Mouse (Mus musculus): ENCODE measurements at regions not wholly inside any gene's neighbourhood (a gene's known extent, or its start where the extent isn't known, plus 50 kb on each side); places are given as distances from the start of the nearest gene placed in this dataset.
"Not testable (repeated sequence)": the region's sequence is repeated elsewhere in the genome, so short reads cannot be mapped to it uniquely, and the experiment has no call there.

DNA sequence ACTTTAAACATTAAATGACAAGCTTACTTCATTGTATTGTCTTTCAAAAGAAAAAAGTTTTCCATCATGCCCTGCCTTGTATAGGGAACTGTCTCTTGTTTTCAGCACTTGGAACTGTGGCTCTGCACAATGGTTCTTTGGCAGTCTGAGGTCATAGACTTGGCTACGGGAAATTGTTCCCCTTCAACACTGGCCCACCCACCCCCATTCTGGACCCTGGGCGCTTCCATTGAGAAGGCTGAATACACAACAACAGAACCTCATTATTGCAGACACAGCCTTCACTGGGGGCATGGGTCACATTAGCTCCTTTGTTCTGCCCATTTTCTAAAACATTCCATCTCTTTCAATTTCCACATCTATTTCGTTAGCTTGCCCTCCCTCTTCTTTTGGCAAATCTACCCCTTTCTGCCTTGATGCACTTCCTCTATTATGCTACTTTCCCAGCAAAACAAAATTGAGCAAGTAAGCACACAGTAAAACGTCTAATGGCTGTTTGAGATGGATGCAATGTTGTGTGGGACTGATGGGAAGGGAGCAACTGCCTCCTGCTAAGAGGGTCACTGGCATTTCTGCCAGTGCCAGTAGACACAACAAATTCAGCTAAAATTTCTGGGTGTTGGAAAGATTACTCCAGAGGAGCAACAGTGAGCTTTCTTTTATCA lies 136.0 kb upstream of the Mad2l1 start:
- TF ChIP-seq POLR2A (IDR thresholded peaks at IDR 0.05; ENCODE audit: borderline replicate concordance, extremely low read depth, insufficient read depth, insufficient read length, poor library complexity, severe bottlenecking) (no peak), CTCF (IDR thresholded peaks at IDR 0.05; ENCODE audit: borderline replicate concordance, extremely low read depth, insufficient read depth, insufficient read length) (no peak)
- peak; percentile 95 for DNase-seq (ENCODE audit: low read depth)

DNA sequence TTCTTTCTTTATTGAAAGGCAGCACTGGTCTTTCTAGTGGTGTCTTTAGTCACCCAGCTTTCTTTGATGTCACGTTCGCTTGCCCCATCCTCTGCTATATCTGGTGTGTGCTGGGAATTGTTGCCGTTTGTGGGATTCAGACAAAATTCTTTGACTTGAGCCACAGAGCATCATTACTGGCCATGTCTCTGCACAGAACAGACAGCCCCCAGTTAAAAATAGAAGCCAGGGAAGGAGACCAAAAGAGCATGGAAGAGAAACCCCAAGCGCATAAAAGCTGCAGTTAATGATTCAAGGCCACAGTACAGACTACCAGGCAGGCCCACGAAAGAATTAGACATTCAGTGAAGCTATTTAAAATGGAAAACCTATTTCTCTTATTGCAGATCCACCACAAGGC lies 133.7 kb upstream of the Mad2l1 start:
- DNase-seq (ENCODE audit: low read depth): peak; percentile 50

DNA sequence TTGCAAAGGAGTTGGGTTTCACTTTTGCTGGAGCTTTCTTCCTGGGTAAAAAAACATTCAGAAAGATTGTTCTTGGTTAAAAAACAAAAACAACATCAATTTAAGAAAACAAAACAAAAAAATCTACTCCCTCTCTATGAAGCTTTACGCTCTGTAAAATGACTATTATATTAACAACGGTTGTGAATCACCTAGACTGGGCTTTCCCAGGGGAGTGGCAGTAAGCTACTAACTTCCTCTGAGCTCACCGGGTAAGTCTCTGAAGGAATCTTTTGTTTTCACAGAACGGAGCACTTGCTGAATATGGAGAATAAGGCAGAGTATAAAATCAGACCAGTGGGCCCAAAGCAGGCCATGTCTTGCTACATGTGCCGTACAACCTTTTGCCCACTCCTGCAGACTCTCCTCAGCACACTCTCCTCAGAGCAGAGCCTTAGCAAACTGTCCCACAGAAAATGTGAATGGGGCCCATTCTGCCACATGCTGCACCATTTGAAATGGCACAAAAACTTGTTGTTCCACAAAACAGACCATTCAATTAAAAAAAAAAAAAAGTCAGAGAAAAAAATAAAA lies 133.2 kb upstream of the Mad2l1 start:
- no peak for TF ChIP-seq POLR2A (IDR thresholded peaks at IDR 0.05; ENCODE audit: borderline replicate concordance, extremely low read depth, insufficient read depth, insufficient read length, poor library complexity, severe bottlenecking)
- no peak for TF ChIP-seq CTCF (IDR thresholded peaks at IDR 0.05; ENCODE audit: borderline replicate concordance, extremely low read depth, insufficient read depth, insufficient read length)
- DNase-seq (ENCODE audit: low read depth): peak; percentile 67

More for the DNA sequence above, 133.7 kb upstream of the Mad2l1 start:
- no peak for TF ChIP-seq POLR2A (IDR thresholded peaks at IDR 0.05; ENCODE audit: borderline replicate concordance, extremely low read depth, insufficient read depth, insufficient read length, poor library complexity, severe bottlenecking)
- no peak for TF ChIP-seq CTCF (IDR thresholded peaks at IDR 0.05; ENCODE audit: borderline replicate concordance, extremely low read depth, insufficient read depth, insufficient read length)

DNA sequence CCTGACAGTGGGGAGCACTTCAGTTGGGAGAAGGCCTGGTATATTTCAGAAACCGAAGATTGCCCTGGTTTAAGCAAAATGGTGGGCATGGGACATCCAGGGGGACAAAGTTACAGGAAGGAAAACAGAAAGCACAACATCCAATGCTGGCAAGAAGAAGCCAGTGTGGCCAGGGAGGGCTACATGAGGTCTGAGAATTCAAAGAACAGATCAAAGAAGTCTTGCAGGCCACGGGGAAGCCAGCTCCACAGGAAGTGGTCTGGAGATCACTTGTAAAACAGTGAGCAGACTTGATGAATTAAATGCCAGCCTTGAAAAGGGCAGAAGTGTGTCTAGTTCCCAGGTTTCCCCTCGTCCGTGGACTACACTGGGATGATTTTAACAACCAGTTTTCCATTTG lies 120.4 kb upstream of the Mad2l1 start:
- no peak for TF ChIP-seq POLR2A (IDR thresholded peaks at IDR 0.05; ENCODE audit: borderline replicate concordance, extremely low read depth, insufficient read depth, insufficient read length, poor library complexity, severe bottlenecking)
- TF ChIP-seq CTCF (IDR thresholded peaks at IDR 0.05; ENCODE audit: borderline replicate concordance, extremely low read depth, insufficient read depth, insufficient read length): no peak
- peak; percentile 13 for DNase-seq (ENCODE audit: low read depth)

DNA sequence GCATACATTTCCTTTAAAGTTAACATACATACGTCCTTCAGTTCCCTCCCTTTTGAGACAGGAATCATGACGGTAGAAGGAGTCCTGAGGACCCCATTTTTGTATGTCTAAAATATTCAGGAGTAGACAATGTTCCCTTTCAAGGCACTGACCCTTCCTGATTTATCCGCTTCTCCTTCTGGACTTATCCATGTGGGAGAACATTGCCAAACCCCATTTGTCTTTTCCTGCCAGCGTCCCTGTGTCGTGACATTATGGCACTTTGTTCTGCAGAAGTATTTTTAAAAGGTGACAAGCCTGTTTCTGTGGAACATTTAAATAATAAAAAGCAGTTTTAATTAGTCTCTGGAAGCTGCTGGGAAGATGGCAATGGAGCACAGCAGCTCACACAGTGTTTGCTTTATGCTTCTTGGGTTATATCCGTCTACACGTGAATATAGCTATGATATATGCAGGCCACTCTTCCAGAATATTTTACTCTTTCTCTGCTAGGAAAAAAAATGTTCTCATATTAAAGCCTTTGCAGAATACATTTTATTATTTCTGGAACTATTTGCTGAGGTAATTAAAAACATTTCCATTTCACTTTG lies 115.6 kb upstream of the Mad2l1 start:
- TF ChIP-seq POLR2A (IDR thresholded peaks at IDR 0.05; ENCODE audit: borderline replicate concordance, extremely low read depth, insufficient read depth, insufficient read length, poor library complexity, severe bottlenecking) (no peak), CTCF (IDR thresholded peaks at IDR 0.05; ENCODE audit: borderline replicate concordance, extremely low read depth, insufficient read depth, insufficient read length) (no peak)
- DNase-seq (ENCODE audit: low read depth): peak; percentile 84

DNA sequence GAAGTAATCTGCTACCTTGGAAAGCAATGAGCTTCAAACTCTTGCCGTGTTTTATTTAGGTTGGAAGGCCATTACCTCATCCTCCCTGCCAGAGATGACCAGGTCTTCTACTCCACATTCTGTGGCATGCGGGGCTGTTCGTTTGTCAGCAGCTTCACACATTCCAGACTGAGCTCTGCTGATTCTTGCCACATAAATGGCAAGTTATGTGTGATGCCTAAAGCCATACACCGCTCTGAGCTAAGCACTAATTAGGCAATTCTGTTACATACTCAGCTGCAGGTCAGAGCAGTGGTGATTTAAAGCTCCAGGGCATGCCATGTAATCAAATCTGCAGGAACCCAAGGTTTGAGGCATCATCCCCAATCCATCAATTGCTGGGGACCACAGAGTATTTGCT lies 106.8 kb upstream of the Mad2l1 start:
- TF ChIP-seq POLR2A (IDR thresholded peaks at IDR 0.05; ENCODE audit: borderline replicate concordance, extremely low read depth, insufficient read depth, insufficient read length, poor library complexity, severe bottlenecking): no peak
- no peak for TF ChIP-seq CTCF (IDR thresholded peaks at IDR 0.05; ENCODE audit: borderline replicate concordance, extremely low read depth, insufficient read depth, insufficient read length)
- peak; percentile 11 for DNase-seq (ENCODE audit: low read depth)

DNA sequence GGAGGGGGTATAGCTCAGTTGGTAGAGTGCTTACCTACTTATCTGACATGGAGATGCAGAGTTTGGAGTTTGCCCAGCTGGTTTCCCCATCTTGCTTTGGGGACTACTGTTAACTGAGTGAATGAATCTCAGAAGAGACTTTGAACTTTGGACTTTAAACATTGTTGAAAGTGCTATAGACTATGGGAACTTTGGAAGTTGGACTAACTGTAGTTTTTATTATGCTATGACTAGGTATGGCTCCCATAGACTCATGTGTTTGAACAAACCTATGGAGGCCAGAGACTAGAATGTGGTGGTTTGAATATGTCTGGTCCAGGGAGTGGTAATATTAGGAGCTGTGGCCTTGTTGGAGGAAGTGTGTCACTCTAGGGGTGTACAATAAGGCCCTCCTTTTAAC lies 84.8 kb upstream of the Mad2l1 start:
- not testable (repeated sequence) for DNase-seq (ENCODE audit: low read depth)

DNA sequence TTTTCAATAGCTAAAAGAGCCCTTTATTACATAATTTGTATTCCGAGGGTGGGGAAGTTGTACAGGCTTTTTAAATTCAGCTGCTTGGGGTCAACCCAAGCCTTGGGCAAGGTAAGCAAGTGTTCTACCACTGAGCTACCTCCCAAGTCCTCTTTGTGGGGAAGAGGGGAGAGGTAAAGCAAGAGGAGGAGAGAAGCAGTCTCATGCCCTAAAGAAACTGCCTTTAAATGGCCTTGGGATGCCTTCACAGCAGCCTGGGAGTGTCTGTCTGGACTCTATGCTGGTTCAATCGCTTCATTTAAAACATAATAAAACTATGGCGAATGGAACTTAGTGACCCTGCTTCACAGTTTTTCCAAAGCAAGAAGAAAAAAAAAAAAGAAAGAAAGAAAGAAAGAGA lies 77.0 kb upstream of the Mad2l1 start:
- TF ChIP-seq POLR2A (IDR thresholded peaks at IDR 0.05; ENCODE audit: borderline replicate concordance, extremely low read depth, insufficient read depth, insufficient read length, poor library complexity, severe bottlenecking) (no peak), CTCF (IDR thresholded peaks at IDR 0.05; ENCODE audit: borderline replicate concordance, extremely low read depth, insufficient read depth, insufficient read length) (no peak)
- peak; percentile 44 for DNase-seq (ENCODE audit: low read depth)

DNA sequence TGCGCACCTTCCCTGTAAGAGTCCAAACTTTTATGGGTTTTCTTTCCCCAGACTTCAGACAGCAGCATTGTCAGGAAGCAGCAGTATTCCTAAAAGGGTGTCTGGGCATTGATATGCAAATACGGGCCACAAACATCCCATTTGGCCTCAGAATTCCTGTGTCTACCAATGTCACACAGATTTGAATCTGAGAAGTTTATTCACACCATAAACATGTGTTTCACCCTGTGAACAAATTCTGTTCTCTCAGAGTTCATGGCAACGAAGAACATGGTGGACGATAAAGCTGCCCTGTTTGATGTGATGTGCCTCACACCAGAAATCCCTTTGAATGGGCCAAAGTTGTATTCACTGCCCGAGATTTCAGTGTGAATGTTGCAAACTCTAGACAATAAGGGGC lies 70.7 kb upstream of the Mad2l1 start:
- no peak for TF ChIP-seq POLR2A (IDR thresholded peaks at IDR 0.05; ENCODE audit: borderline replicate concordance, extremely low read depth, insufficient read depth, insufficient read length, poor library complexity, severe bottlenecking)
- TF ChIP-seq CTCF (IDR thresholded peaks at IDR 0.05; ENCODE audit: borderline replicate concordance, extremely low read depth, insufficient read depth, insufficient read length): no peak
- peak; percentile 76 for DNase-seq (ENCODE audit: low read depth)

DNA sequence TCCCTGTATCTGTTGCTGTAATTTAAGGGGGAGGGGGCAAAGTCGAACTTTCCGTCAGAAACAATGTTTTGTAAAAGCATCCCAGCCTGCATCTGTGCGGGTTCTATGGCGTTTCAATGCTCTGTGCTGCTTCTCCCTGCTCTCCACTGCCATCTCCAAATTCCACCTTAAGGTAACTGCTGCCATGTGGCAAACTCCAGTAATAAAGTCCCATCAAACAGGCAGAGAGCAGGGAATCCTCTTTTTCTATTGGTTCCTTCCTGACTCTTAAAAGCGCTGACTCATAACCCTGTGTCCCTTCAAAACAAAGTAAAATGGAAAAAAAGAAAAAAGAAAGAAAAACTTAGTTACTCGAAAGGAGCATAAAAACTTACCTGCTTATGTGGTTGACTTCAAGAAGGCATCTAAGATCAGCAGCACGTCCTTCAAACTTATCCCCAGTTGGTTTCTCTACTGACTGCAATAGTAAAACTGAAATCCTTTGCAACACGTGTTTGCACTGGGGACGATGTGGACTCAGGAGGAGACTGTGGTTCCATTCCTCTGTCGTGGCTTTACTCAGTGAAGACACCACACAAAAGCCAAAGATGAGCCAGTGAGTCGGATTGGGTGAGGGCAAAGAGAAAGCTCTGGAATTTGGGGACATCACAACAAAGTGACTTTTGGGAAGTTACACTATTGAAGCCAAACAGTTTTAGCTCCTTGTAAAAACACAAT lies 69.9 kb upstream of the Mad2l1 start:
- no peak for TF ChIP-seq CTCF (IDR thresholded peaks at IDR 0.05; ENCODE audit: borderline replicate concordance, extremely low read depth, insufficient read depth, insufficient read length)
- no peak for TF ChIP-seq POLR2A (IDR thresholded peaks at IDR 0.05; ENCODE audit: borderline replicate concordance, extremely low read depth, insufficient read depth, insufficient read length, poor library complexity, severe bottlenecking)
- peak; percentile 3 for DNase-seq (ENCODE audit: low read depth)

DNA sequence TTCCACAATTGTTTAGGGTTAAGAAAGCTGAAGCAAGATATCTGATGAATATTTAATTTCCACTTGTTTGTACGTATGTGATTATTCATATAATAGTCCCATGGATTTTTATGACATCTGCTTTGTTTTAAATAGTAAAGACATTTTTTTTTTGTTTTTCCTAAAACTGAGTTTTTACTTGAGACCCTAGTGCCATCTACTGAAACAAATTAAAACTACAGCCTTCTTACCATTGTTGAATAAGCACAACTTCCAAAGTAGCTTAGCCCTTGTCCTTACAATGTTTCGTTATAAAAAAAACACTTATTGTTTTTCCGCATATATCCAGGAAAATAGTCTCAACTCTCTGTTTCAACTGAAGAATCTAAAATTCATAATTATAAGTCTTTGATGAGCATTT lies 68.4 kb upstream of the Mad2l1 start:
- DNase-seq (ENCODE audit: low read depth): peak; percentile 79
- TF ChIP-seq CTCF (IDR thresholded peaks at IDR 0.05; ENCODE audit: borderline replicate concordance, extremely low read depth, insufficient read depth, insufficient read length) (0 out of 2 replicates have a peak, but pooled peaks have one; percentile 4), POLR2A (IDR thresholded peaks at IDR 0.05; ENCODE audit: borderline replicate concordance, extremely low read depth, insufficient read depth, insufficient read length, poor library complexity, severe bottlenecking) (no peak)
